Mouse (Mus musculus) C2C12 (cell line): ENCODE results near the gene Plod3. TPM values are rescaled to one million over a fixed set of nuclear protein-coding genes. Genes with fewer than 3 reads are reported as not detected.

Source experiments
- H3K27me3 ChIP-seq: one replicate; pipeline ENCODE4 v1.6.1; 2011; ENCODE audit not compliant: control insufficient read depth, insufficient read depth, insufficient read length
- H3K36me3 ChIP-seq: one replicate; pipeline ENCODE4 v1.6.1; 2011; ENCODE audit not compliant: control insufficient read depth, insufficient read depth
- H3K4me3 ChIP-seq: one replicate; pipeline ENCODE4 v1.5.1; 2011; ENCODE audit warnings: mild to moderate bottlenecking, control low read depth; ENCODE audit not compliant: poor library complexity, insufficient read depth, severe bottlenecking
- H3K79me2 ChIP-seq: one replicate; pipeline ENCODE4 v1.6.1; 2011; ENCODE audit not compliant: control insufficient read depth, insufficient read depth
- H3K79me3 ChIP-seq: one replicate; pipeline ENCODE4 v1.6.1; 2011; ENCODE audit warnings: low read depth, control low read depth
- H3ac ChIP-seq: one replicate; pipeline ENCODE3; 2011; ENCODE audit warnings: low read depth; ENCODE audit not compliant: control insufficient read depth, insufficient read length
- CEBPB ChIP-seq: IDR thresholded peaks from one replicate; pipeline ENCODE4 v1.6.1; 2011; ENCODE audit warnings: low read depth, mild to moderate bottlenecking, control low read depth, moderate library complexity
- CTCF ChIP-seq: IDR thresholded peaks from one replicate; pipeline ENCODE4 v1.5.1; 2011; ENCODE audit not compliant: control insufficient read depth, insufficient read depth, insufficient read length
- FOSL1 ChIP-seq: IDR thresholded peaks from one replicate; pipeline ENCODE4 v1.8.0; 2011; ENCODE audit warnings: mild to moderate bottlenecking, low read length; ENCODE audit not compliant: poor library complexity, insufficient read depth, severe bottlenecking
- MAX ChIP-seq: IDR thresholded peaks from one replicate; pipeline ENCODE4 v1.6.1; 2011; ENCODE audit warnings: mild to moderate bottlenecking, control low read depth
- MYOD1 ChIP-seq: IDR thresholded peaks from one replicate; pipeline ENCODE4 v1.6.1; 2011; ENCODE audit warnings: low read depth; ENCODE audit not compliant: control insufficient read depth, insufficient read length
- MYOG ChIP-seq: IDR thresholded peaks from one replicate; pipeline ENCODE4 v1.6.1; 2011; ENCODE audit not compliant: control insufficient read depth, insufficient read length; ENCODE audit errors: extremely low read depth
- USF1 ChIP-seq: IDR thresholded peaks from one replicate; pipeline ENCODE4 v1.6.1; 2011; ENCODE audit warnings: low read depth, mild to moderate bottlenecking, control low read depth, moderate library complexity
- polyA plus RNA-seq: library from polyadenylated mRNA; unstranded; fragments of >200 nt; fragmentation: generic; extraction: Trizol; gene quantifications from one replicate; pipeline ENCODE4 v1.2.1, GENCODE M21; 2012; ENCODE audit warnings: missing spikeins

Gene Plod3
- polyA plus RNA-seq, 1 experiment: 140 TPM

- Histone ChIP-seq H3K27me3 (no peaks in the 10 kb centered on the region), H3K36me3 (peaks cover 36% of the 10 kb centered on the region), H3ac (no peak overlapping the region), H3K4me3 (peak overlapping the region; percentile 53), H3K79me2 (peaks cover 67% of the 10 kb centered on the region), H3K79me3 (peaks cover 14% of the 10 kb centered on the region)
- TF ChIP-seq MAX (no peak), USF1 (peak; percentile 59)
Measured at GRCm38 (mm10) chr5:136961334-136961982, 25.4 kb upstream of the Plod3 start.

- Histone ChIP-seq H3K79me3 (peaks cover 11% of the 10 kb centered on the region), H3ac (peak overlapping the region; percentile 74), H3K79me2 (peaks cover 61% of the 10 kb centered on the region), H3K27me3 (no peaks in the 10 kb centered on the region), H3K36me3 (peaks cover 34% of the 10 kb centered on the region), H3K4me3 (peak overlapping the region; percentile 53)
- no peak for TF ChIP-seq CTCF
- TF ChIP-seq MYOG: no peak
Measured at GRCm38 (mm10) chr5:136961983-136962461, 24.8 kb upstream of the Plod3 start.

GRCm38 (mm10) chr5:136962501-136962900, 24.3 kb upstream of the Plod3 start:
- Histone ChIP-seq H3K27me3 (no peaks in the 10 kb centered on the region), H3K4me3 (peak overlapping the region; percentile 53), H3K79me3 (peaks cover 6% of the 10 kb centered on the region), H3ac (peak overlapping the region; percentile 49), H3K36me3 (peaks cover 34% of the 10 kb centered on the region), H3K79me2 (peaks cover 56% of the 10 kb centered on the region)
- peak; percentile 73 for TF ChIP-seq CTCF
- TF ChIP-seq MYOD1: no peak

GRCm38 (mm10) chr5:136962966-136963540, 23.8 kb upstream of the Plod3 start:
- Histone ChIP-seq H3K27me3 (no peaks in the 10 kb centered on the region), H3K79me2 (peaks cover 52% of the 10 kb centered on the region), H3K36me3 (peaks cover 36% of the 10 kb centered on the region), H3K4me3 (no peak overlapping the region), H3ac (peak overlapping the region; percentile 38), H3K79me3 (peaks cover 6% of the 10 kb centered on the region)
- TF ChIP-seq CEBPB: no peak
- TF ChIP-seq CTCF: no peak
- no peak for TF ChIP-seq MYOD1
- no peak for TF ChIP-seq FOSL1
- no peak for TF ChIP-seq MYOG
- TF ChIP-seq USF1: no peak
- TF ChIP-seq MAX: no peak

- Histone ChIP-seq H3K36me3 (peaks cover 38% of the 10 kb centered on the region), H3K4me3 (no peak overlapping the region), H3K27me3 (no peaks in the 10 kb centered on the region), H3K79me3 (peaks cover 6% of the 10 kb centered on the region), H3K79me2 (peaks cover 37% of the 10 kb centered on the region), H3ac (no peak overlapping the region)
- TF ChIP-seq FOSL1 (no peak), USF1 (no peak), MAX (no peak), MYOD1 (no peak), CEBPB (no peak), MYOG (no peak), CTCF (no peak)
Measured at GRCm38 (mm10) chr5:136965210-136965609, 21.6 kb upstream of the Plod3 start.

- Histone ChIP-seq H3ac (no peak overlapping the region), H3K79me3 (peaks cover 6% of the 10 kb centered on the region), H3K79me2 (peaks cover 34% of the 10 kb centered on the region), H3K27me3 (no peaks in the 10 kb centered on the region), H3K4me3 (no peak overlapping the region), H3K36me3 (peaks cover 38% of the 10 kb centered on the region)
- TF ChIP-seq CEBPB (no peak), MAX (no peak), FOSL1 (no peak), USF1 (no peak), CTCF (no peak), MYOG (no peak), MYOD1 (no peak)
Measured at GRCm38 (mm10) chr5:136965686-136966085, 21.1 kb upstream of the Plod3 start.
